Mouse (Mus musculus) olfactory bulb, adult 2 months (tissue): ENCODE data around the gene Hist3h2ba. TPM values are rescaled to one million over a fixed set of nuclear protein-coding genes. Genes with fewer than 3 reads are reported as not detected.

Source experiments
- H3K27ac ChIP-seq: fragments of 200-500 bp; 2 replicates; pipeline ENCODE4 v1.5.1; 2012; ENCODE audit warnings: low read depth, low read length; ENCODE audit not compliant: insufficient read depth
- H3K4me1 ChIP-seq: fragments of 200-500 bp; 2 replicates; pipeline ENCODE4 v1.6.1; 2012; ENCODE audit warnings: low read length; ENCODE audit not compliant: control insufficient read depth, insufficient read depth
- H3K4me3 ChIP-seq: fragments of 200-500 bp; 2 replicates; pipeline ENCODE4 v1.5.1; 2012; ENCODE audit warnings: mild to moderate bottlenecking, low read depth, low read length, moderate library complexity; ENCODE audit not compliant: insufficient read depth
- CTCF ChIP-seq: fragments of 200-500 bp; IDR thresholded peaks from 2 replicates; pipeline ENCODE4 v1.5.1; 2012; ENCODE audit warnings: low read depth, mild to moderate bottlenecking, low read length, moderate library complexity; ENCODE audit not compliant: insufficient read depth
- POLR2A ChIP-seq: fragments of 200-500 bp; IDR thresholded peaks from 2 replicates; pipeline ENCODE4 v1.6.1; 2012; ENCODE audit warnings: mild to moderate bottlenecking, low read depth, low read length, moderate library complexity; ENCODE audit not compliant: insufficient read depth
- WGBS: fragments of 180-500 bp; shearing (Covaris S2); methylation state at CpG from one replicate; pipeline ENCODE4 v1.1.7; 2018; 5-methylcytosine and 5-hydroxymethylcytosine counted together
- polyA plus RNA-seq: library from polyadenylated mRNA; stranded (reverse); fragments of >200 nt; gene quantifications from 2 replicates; pipeline ENCODE4 v1.2.4, GENCODE M21; 2012; ENCODE audit warnings: low replicate concordance; ENCODE audit not compliant: missing spikeins, insufficient read depth, insufficient read length

Hist3h2ba gene
- polyA plus RNA-seq: not detected in 2 replicates

- WGBS: under 1% methylated on average over 48 of the region's 48 CpGs
- TF ChIP-seq CTCF: no peak
- TF ChIP-seq POLR2A: peak; percentile 99
- peak within 1 kb of the TSS; percentile 99 for H3K27ac ChIP-seq
- peaks cover 15% of the 10 kb centered on the region for H3K4me1 ChIP-seq
- peak within 1 kb of the TSS; percentile 91 for H3K4me3 ChIP-seq
Observed at GRCm38 (mm10) chr11:58948542-58949479, at the start of gene Hist3h2ba. TSS of gene Hist3h2ba (plus strand) at chr11:58948920.

GRCm38 (mm10) chr11:58901080-58901479 is 47.6 kb upstream of the Hist3h2ba start:
- Histone ChIP-seq H3K4me1 (peaks cover 9% of the 10 kb centered on the region), H3K4me3 (no peak overlapping the region), H3K27ac (no peak overlapping the region)
- no peak for TF ChIP-seq CTCF
- no peak for TF ChIP-seq POLR2A

DNA sequence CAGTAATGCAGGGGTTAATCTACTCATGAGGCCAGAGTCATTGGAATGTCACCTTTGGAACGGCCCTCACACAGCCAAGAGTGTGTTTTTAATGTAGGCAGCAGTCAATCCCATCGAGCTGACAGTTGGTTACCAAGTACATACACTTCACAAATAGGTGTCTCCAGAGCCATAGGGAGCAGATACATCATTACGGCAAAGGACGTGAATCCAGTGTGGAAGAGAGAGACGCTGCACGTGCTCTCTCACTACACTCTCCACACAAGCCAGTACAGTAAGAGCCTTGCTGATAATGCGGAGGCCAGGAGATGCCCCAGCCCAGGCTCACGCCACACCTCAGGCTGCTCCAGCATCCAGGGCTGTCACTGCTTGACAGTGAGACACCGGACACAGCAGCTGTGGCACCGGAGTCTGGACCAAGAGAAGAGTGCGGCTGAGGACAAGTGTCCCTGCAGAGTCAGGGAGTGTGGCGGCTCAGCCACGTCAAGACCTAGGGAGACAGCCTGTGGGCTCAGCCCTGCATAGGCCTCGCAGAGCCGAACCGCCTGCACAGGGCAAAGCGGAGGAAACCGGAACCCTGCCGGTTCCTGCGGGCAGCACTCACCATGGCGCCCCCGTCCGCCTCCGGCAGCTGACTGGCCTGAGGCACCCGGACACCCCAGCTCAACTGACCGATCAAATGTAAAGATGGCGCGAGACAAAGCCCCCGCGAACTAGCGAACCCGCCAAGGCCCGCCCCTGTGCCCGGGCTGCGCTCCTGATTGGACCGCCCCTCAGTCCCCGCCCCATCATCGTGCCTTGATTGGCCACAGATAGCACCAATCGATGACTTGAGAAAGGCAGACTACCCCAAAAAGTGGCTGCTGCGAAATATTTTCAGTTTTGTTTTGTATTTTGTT is 45.0 kb upstream of the Hist3h2ba start, which contains the start of gene Zfp39:
Gene Zfp39, minus strand, starts transcription at position 715 of the 899 bp plus-strand sequence.
- H3K4me3 ChIP-seq: peak within 1 kb of the TSS; percentile 74
- WGBS: 1% methylated on average over 40 of the region's 40 CpGs
- TF ChIP-seq POLR2A: peak; percentile 76
- TF ChIP-seq CTCF: no peak
- peaks cover 7% of the 10 kb centered on the region for H3K4me1 ChIP-seq
- peak within 1 kb of the TSS; percentile 60 for H3K27ac ChIP-seq

DNA sequence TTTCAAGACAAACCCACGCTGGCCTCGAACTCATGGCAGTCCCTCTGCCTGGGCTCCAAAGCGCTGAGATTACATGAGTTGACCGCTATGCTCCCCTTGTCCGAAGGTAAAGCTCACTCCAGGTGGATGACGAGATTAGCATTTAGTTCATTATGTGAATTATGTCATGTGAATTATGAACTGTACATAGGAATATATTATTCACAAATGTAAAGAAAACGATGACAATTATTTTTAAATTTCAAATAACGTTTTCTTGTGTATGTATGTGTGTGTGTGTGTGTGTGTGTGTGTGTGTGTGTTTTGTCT is 44.4 kb upstream of the Hist3h2ba start:
- WGBS: 2% methylated on average over 8 of the region's 8 CpGs
- H3K4me1 ChIP-seq: peaks cover 7% of the 10 kb centered on the region
- peak overlapping the region; percentile 74 for H3K4me3 ChIP-seq
- no peak for TF ChIP-seq POLR2A
- TF ChIP-seq CTCF: no peak
- 0 out of 2 replicates have a peak overlapping the region, but pooled peaks have one; percentile 42 for H3K27ac ChIP-seq

DNA sequence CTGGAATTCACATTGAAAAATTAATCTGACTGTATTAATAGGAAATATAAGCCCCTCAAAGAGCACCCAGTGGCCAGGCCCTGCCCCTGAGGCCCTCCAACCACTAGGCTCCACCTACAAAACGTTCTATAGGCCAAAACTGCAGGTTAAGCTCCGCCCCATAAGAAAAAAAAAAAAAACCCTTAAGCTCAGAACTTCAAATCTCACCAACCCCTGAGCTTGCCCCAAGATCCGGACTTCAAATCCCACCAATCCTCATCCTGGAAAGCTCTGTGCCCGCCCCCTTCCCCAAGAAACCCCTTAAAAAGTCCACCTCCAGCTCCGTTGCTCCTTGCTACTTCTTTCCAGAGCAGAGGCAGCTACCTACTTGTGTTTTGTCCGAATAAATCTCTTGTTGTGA is 43.9 kb upstream of the Hist3h2ba start:
- TF ChIP-seq POLR2A (no peak), CTCF (no peak)
- H3K4me1 ChIP-seq: peaks cover 7% of the 10 kb centered on the region
- no peak overlapping the region for H3K4me3 ChIP-seq
- H3K27ac ChIP-seq: no peak overlapping the region
- WGBS: 45% methylated on average over 6 of the region's 6 CpGs

- no peak overlapping the region for H3K4me3 ChIP-seq
- H3K27ac ChIP-seq: no peak overlapping the region
- WGBS: 93% methylated on average over 1 of the region's 1 CpGs
- no peak for TF ChIP-seq POLR2A
- no peak for TF ChIP-seq CTCF
- H3K4me1 ChIP-seq: peaks cover 12% of the 10 kb centered on the region
Observed at GRCm38 (mm10) chr11:58913776-58914175, 34.9 kb upstream of the Hist3h2ba start.

DNA sequence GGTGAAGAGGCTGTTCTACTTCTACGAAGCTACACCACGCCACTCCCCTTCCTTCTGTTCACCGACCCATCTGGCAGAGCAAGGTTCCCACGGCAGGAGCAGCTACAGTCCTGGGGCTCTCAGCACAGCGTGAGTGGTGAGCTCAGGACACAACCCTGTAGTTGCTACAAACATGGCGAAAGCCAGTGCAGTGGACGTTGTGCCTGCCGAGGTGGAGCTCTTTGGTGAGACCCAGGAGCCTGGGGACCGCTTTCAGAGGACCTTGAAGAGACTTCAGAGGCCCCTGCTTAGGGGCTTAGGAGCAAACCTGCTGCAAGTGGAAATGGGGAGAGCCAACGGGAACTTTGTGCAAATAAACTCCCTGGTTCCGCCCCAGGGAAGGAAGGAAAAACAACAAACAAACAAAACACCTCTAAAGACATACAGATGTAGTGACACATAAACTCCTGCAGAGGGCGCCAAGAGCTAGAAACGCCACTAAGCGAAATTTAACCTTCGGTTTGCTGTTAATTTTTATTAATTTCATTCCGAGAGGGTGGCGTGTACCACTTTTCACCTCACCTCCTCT is 34.2 kb upstream of the Hist3h2ba start:
- 11% methylated on average over 17 of the region's 17 CpGs for WGBS
- Histone ChIP-seq H3K4me1 (peaks cover 12% of the 10 kb centered on the region), H3K27ac (no peak overlapping the region), H3K4me3 (peak overlapping the region; percentile 41)
- TF ChIP-seq CTCF (peak; percentile 33; the same call in 1 of the 2 replicates), POLR2A (no peak)

DNA sequence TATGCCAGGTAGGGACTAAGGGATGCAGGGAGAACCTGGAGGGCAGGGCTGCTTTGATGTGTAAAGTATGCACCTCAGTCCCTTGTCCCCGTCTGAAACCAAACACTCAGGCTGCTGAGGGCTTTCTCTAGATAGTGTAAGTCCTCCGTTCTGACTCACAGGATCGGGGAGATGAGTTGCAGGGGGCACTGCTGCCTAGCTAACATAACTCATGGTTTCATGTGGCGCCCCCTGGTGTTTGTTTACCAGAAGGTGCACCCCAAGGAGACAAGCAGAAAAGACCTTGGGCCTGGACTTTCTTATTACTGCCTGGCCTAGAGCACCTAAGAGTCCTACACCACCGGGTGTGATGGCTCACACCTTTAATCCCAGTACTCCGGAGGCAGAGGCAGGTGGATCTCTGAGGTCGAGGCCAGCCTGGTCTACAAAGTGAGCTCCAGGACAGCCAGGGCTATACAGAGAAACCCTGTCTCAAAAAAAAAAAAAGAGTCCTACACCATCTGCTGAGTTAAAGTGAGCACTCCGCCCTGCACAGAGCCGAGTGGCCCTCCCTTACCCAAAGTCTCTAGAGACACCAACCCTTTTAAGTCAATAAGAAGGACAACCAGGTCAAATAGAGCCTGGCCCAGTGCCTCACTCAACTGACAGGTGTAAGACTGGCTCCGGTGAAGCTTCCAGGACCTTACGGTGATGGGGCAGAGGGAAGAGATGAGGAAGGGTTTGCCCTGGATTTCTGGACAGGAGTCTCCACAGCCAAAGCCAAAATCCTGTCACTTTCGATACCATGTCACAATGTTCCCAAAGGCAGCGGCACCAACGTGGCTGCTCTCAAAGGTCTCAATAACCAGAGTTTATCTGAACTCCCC is 31.6 kb upstream of the Hist3h2ba start:
- 54% methylated on average over 14 of the region's 14 CpGs for WGBS
- TF ChIP-seq CTCF: peak; percentile 41; the same call in 1 of the 2 replicates
- TF ChIP-seq POLR2A: no peak
- H3K4me1 ChIP-seq: peaks cover 12% of the 10 kb centered on the region
- H3K4me3 ChIP-seq: no peak overlapping the region
- H3K27ac ChIP-seq: no peak overlapping the region
